Mouse (Mus musculus) testis, adult 2 months (tissue): ENCODE measurements around the gene Fam120b.

ENCODE experiments used
- CTCF ChIP-seq: fragments of 200-500 bp; IDR thresholded peaks from 2 replicates; pipeline ENCODE4 v1.5.1; 2012; ENCODE audit warnings: low read depth, mild to moderate bottlenecking, inconsistent platforms, low read length, moderate library complexity; ENCODE audit not compliant: control insufficient read depth, insufficient read depth, insufficient replicate concordance
- POLR2A ChIP-seq: fragments of 200-500 bp; IDR thresholded peaks from 2 replicates; pipeline ENCODE4 v1.6.1; 2012; ENCODE audit warnings: low read depth, mild to moderate bottlenecking, inconsistent platforms, low read length, moderate library complexity; ENCODE audit not compliant: control insufficient read depth

DNA sequence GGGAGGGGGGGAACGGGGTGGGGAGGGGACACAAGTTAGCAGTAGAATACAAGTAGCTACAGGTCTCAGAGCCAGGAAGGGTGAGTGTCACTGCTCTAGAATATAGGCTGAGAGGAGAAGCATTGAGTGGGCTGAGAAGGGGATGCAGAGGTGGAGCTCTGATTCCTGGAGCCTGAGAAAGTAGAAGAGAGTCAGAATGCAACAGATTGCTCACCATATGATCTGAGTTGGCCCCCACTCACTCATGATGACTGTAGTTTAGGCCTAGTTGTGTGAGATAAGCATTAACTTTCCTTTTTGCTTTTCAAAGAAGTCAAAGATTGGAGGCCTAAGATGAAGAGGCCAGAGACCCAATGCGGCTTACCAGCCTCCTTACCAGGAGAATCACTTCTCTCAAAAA lies 42.0 kb upstream of the Fam120b start:
- TF ChIP-seq CTCF, result no peak
- TF ChIP-seq POLR2A, result no peak
